Mouse (Mus musculus) spleen, adult 2 months (tissue): ENCODE data around the gene Gjb1. TPM values are rescaled to one million over a fixed set of nuclear protein-coding genes. Genes with fewer than 3 reads are reported as not detected.

Source experiments
- DNase-seq, 2 experiments: peaks; one replicate each; pipeline versions ENCODE4 v3.0.0 to v3.0.0-alpha.2; 2012 to 2021; ENCODE audit warnings: low spot score in 2 of 2, low read depth in 1 of 2
- H3K27ac ChIP-seq: fragments of 200-500 bp; 2 replicates; pipeline ENCODE4 v1.5.1; 2012; ENCODE audit warnings: low read length, inconsistent platforms; ENCODE audit not compliant: insufficient read depth
- H3K27me3 ChIP-seq: fragments of 200-500 bp; 2 replicates; pipeline ENCODE4 v1.6.1; 2012; ENCODE audit warnings: mild to moderate bottlenecking, moderate library complexity, low read length, inconsistent platforms; ENCODE audit not compliant: control insufficient read depth, insufficient read depth
- H3K36me3 ChIP-seq: fragments of 200-500 bp; 2 replicates; pipeline ENCODE4 v1.6.1; 2012; ENCODE audit warnings: mild to moderate bottlenecking, low read length, inconsistent platforms; ENCODE audit not compliant: control insufficient read depth, insufficient read depth
- H3K4me1 ChIP-seq: fragments of 200-500 bp; 2 replicates; pipeline ENCODE4 v1.6.1; 2011; ENCODE audit warnings: inconsistent platforms; ENCODE audit not compliant: control insufficient read depth, insufficient read depth, insufficient read length
- H3K4me3 ChIP-seq: fragments of 200-500 bp; 2 replicates; pipeline ENCODE4 v1.5.1; 2011; ENCODE audit warnings: mild to moderate bottlenecking, inconsistent platforms; ENCODE audit not compliant: insufficient read depth, insufficient read length; ENCODE audit errors: extremely low read depth
- CTCF ChIP-seq: fragments of 200-500 bp; IDR thresholded peaks from 2 replicates; pipeline ENCODE4 v1.5.1; 2011; ENCODE audit warnings: mild to moderate bottlenecking, inconsistent platforms; ENCODE audit not compliant: insufficient read depth, insufficient read length, insufficient replicate concordance; ENCODE audit errors: extremely low read depth
- POLR2A ChIP-seq: fragments of 200-500 bp; IDR thresholded peaks from 2 replicates; pipeline ENCODE4 v1.6.1; 2011; ENCODE audit warnings: low read depth, low read length, inconsistent platforms
- WGBS: fragments of 180-500 bp; shearing (Covaris S2); methylation state at CpG from one replicate; pipeline ENCODE4 v1.1.7; 2018; 5-methylcytosine and 5-hydroxymethylcytosine counted together
- polyA plus RNA-seq: library from polyadenylated mRNA; depleted of rRNA; stranded (reverse); fragments of >200 nt; gene quantifications from 2 replicates; pipeline ENCODE4 v1.2.3, GENCODE M21; 2012

Gjb1 gene
- polyA plus RNA-seq, 1 experiment, result 2.8 TPM

DNA sequence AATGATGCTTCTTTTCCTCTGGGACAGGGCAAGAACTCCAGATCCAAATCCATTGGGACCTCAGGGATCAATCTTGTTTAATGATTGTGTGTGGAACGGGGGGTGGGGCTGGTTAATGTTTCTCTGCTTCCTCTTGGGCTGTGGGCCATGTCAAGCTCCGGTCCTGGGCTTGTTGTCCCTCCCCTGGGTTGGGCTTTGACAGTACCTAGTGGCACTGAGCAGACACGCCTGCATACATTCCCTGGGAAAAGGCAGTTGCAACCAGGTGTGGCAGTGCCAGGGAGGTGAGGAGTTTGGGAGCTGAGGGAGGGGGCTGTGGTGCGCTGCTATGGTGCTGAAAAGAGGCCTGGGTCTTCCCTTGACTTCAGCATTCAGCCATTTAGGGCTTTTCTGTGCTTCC, 898 bp downstream of the Gjb1 start:
- DNase-seq, result no peak
- Histone ChIP-seq H3K27ac (no peak overlapping the region), H3K27me3 (no peaks in the 10 kb centered on the region), H3K4me1 (no peaks in the 10 kb centered on the region), H3K36me3 (no peaks in the 10 kb centered on the region), H3K4me3 (no peak overlapping the region)
- 71% methylated on average over 4 of the region's 4 CpGs for WGBS
- no peak for TF ChIP-seq CTCF
- no peak for TF ChIP-seq POLR2A

- DNase-seq, result no peak
- H3K27ac ChIP-seq, result no peak overlapping the region
- H3K27me3 ChIP-seq, result no peaks in the 10 kb centered on the region; the same call in 1 of the 2 replicates
- no peaks in the 10 kb centered on the region for H3K4me1 ChIP-seq
- TF ChIP-seq CTCF (no peak), POLR2A (no peak)
- no peaks in the 10 kb centered on the region for H3K36me3 ChIP-seq
- no peak overlapping the region for H3K4me3 ChIP-seq
- WGBS, result 74% methylated on average over 1 of the region's 1 CpGs
Measured at GRCm38 (mm10) chrX:101379744-101380143, 3.6 kb downstream of the Gjb1 start.

DNA sequence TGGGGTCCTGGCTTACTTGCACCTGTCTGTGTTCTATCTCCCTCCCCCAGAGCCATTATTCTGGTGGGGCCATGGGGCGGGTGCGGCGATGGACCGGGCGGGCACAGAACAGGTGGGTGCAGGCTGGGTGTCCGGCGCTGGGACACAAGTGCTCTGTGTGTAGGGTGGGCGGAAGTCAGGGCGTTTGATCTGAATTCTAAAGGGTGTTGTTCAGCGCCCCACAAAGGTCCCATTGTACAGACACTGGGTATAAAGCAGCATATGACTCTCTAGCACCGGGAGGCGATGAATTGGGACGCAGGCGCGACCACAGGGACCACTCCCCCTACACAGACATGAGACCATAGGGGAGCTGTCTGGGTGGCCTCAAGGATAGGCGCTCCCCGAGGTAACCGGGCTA, 7.3 kb downstream of the Gjb1 start:
- no peak overlapping the region for H3K27ac ChIP-seq

GRCm38 (mm10) chrX:101384439-101385137, 8.4 kb downstream of the Gjb1 start:
- H3K36me3 ChIP-seq, result no peaks in the 10 kb centered on the region
- TF ChIP-seq POLR2A (no peak), CTCF (no peak)
- H3K27me3 ChIP-seq, result no peaks in the 10 kb centered on the region; the same call in 1 of the 2 replicates
- no peak for DNase-seq
- H3K4me1 ChIP-seq, result no peaks in the 10 kb centered on the region
- 20% methylated on average over 31 of the region's 32 CpGs for WGBS
- H3K27ac ChIP-seq, result no peak overlapping the region
- H3K4me3 ChIP-seq, result no peak overlapping the region

More for the DNA sequence above, 7.3 kb downstream of the Gjb1 start:
- no peaks in the 10 kb centered on the region for H3K4me1 ChIP-seq
- no peak for DNase-seq
- no peaks in the 10 kb centered on the region for H3K36me3 ChIP-seq
- no peak overlapping the region for H3K4me3 ChIP-seq
- TF ChIP-seq CTCF, result no peak
- no peak for TF ChIP-seq POLR2A
- 71% methylated on average over 18 of the region's 18 CpGs for WGBS
- no peaks in the 10 kb centered on the region; the same call in 1 of the 2 replicates for H3K27me3 ChIP-seq

GRCm38 (mm10) chrX:101386222-101386621, 10.0 kb downstream of the Gjb1 start:
- Histone ChIP-seq H3K4me3 (no peak overlapping the region), H3K27ac (no peak overlapping the region), H3K36me3 (no peaks in the 10 kb centered on the region), H3K4me1 (no peaks in the 10 kb centered on the region), H3K27me3 (no peaks in the 10 kb centered on the region; the same call in 1 of the 2 replicates)
- TF ChIP-seq CTCF (no peak), POLR2A (no peak)
- 73% methylated on average over 4 of the region's 4 CpGs for WGBS
- DNase-seq, result no peak

GRCm38 (mm10) chrX:101388866-101389537, 12.8 kb downstream of the Gjb1 start:
- WGBS, result 83% methylated on average over 5 of the region's 5 CpGs
- DNase-seq, result no peak

DNA sequence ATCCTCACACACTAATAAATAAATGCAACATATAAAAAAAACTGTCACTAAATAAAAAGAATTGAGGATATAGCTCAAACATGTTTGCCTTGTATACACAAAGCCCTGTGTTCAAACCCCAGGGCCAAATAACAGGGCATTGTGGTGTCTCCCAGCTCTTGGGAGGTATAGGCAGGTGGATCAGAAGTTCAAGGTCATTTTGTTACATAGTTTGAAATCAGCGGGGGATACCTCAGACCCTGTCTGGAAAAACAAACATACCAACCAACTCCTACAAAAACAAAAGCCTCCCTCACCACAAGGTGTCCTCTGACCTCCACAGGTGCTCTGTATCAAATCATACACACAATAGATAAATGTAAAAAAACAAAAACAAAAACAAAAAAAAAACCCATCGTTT, 18.2 kb downstream of the Gjb1 start:
- DNase-seq, result no peak
- Histone ChIP-seq H3K27me3 (no peaks in the 10 kb centered on the region), H3K4me3 (no peak overlapping the region), H3K36me3 (no peaks in the 10 kb centered on the region), H3K27ac (no peak overlapping the region), H3K4me1 (no peaks in the 10 kb centered on the region)
- 71% methylated on average over 2 of the region's 2 CpGs for WGBS
- TF ChIP-seq POLR2A (no peak), CTCF (no peak)

More at GRCm38 (mm10) chrX:101388866-101389537, 12.8 kb downstream of the Gjb1 start:
- Histone ChIP-seq H3K4me1 (no peaks in the 10 kb centered on the region), H3K36me3 (no peaks in the 10 kb centered on the region), H3K27me3 (no peaks in the 10 kb centered on the region; the same call in 1 of the 2 replicates), H3K4me3 (no peak overlapping the region), H3K27ac (no peak overlapping the region)
- TF ChIP-seq POLR2A, result no peak
- TF ChIP-seq CTCF, result no peak
